Mouse (Mus musculus) spleen, adult 2 months (tissue): Measurements from ENCODE around the gene Armc9.

Source experiments
- CTCF ChIP-seq: fragments of 200-500 bp; IDR thresholded peaks from 2 replicates; pipeline ENCODE4 v1.5.1; 2011; ENCODE audit warnings: mild to moderate bottlenecking, inconsistent platforms; ENCODE audit not compliant: insufficient read depth, insufficient read length, insufficient replicate concordance; ENCODE audit errors: extremely low read depth
- POLR2A ChIP-seq: fragments of 200-500 bp; IDR thresholded peaks from 2 replicates; pipeline ENCODE4 v1.6.1; 2011; ENCODE audit warnings: low read depth, low read length, inconsistent platforms

GRCm38 (mm10) chr1:86135315-86135714 lies 19.3 kb upstream of the Armc9 start:
- TF ChIP-seq POLR2A (no peak), CTCF (no peak)
